Mouse (Mus musculus): ENCODE measurements around the gene Mt1. TPM values are rescaled to one million over a fixed set of nuclear protein-coding genes. Genes with fewer than 3 reads are reported as not detected.

The Mt1 gene
- polyA plus RNA-seq, 1 experiment: 325 TPM

- Histone ChIP-seq H3K27me3 (ENCODE audit: control insufficient read depth, insufficient read depth, low read length) (no peaks in the 10 kb centered on the region), H3K4me3 (ENCODE audit: extremely low read depth, insufficient read depth, insufficient read length) (no peak within 1 kb of the TSS), H3K36me3 (ENCODE audit: control insufficient read depth, insufficient read depth, low read length) (no peaks in the 10 kb centered on the region), H3K4me1 (ENCODE audit: control insufficient read depth, insufficient read depth, insufficient read length) (no peaks in the 10 kb centered on the region), H3K27ac (ENCODE audit: insufficient read depth, low read length) (no peak within 1 kb of the TSS)
- 57% methylated on average over 6 of the region's 6 CpGs for WGBS
- no peak for TF ChIP-seq POLR2A (IDR thresholded peaks at IDR 0.05; ENCODE audit: low read depth, low read length)
- no peak for TF ChIP-seq CTCF (IDR thresholded peaks at IDR 0.05; ENCODE audit: extremely low read depth, insufficient read depth, insufficient read length, insufficient replicate concordance)
- DNase-seq (ENCODE audit: low read depth in 1 of 2, low spot score in 2 of 2): no peak
These were observed 41.9 kb upstream of the Mt1 start, which contains the start of gene Mt4 for GRCm38 (mm10) chr8:94136933-94137332. Gene Mt4, plus strand, starts transcription at chr8:94137197.

GRCm38 (mm10) chr8:94140266-94140795 is 38.6 kb upstream of the Mt1 start:
- Histone ChIP-seq H3K4me3 (ENCODE audit: extremely low read depth, insufficient read depth, insufficient read length) (no peak overlapping the region), H3K27me3 (ENCODE audit: control insufficient read depth, insufficient read depth, low read length) (no peaks in the 10 kb centered on the region), H3K4me1 (ENCODE audit: control insufficient read depth, insufficient read depth, insufficient read length) (no peaks in the 10 kb centered on the region), H3K36me3 (ENCODE audit: control insufficient read depth, insufficient read depth, low read length) (no peaks in the 10 kb centered on the region), H3K27ac (ENCODE audit: insufficient read depth, low read length) (no peak overlapping the region)
- DNase-seq (ENCODE audit: low read depth in 1 of 2, low spot score in 2 of 2): no peak
- TF ChIP-seq POLR2A (IDR thresholded peaks at IDR 0.05; ENCODE audit: low read depth, low read length) (no peak), CTCF (IDR thresholded peaks at IDR 0.05; ENCODE audit: extremely low read depth, insufficient read depth, insufficient read length, insufficient replicate concordance) (no peak)
- 80% methylated on average over 4 of the region's 4 CpGs for WGBS

GRCm38 (mm10) chr8:94148236-94148635 is 30.6 kb upstream of the Mt1 start:
- Histone ChIP-seq H3K36me3 (ENCODE audit: control insufficient read depth, insufficient read depth, low read length) (no peaks in the 10 kb centered on the region), H3K27ac (ENCODE audit: insufficient read depth, low read length) (no peak overlapping the region), H3K4me1 (ENCODE audit: control insufficient read depth, insufficient read depth, insufficient read length) (no peaks in the 10 kb centered on the region; the same call in 1 of the 2 replicates), H3K4me3 (ENCODE audit: extremely low read depth, insufficient read depth, insufficient read length) (no peak overlapping the region), H3K27me3 (ENCODE audit: control insufficient read depth, insufficient read depth, low read length) (no peaks in the 10 kb centered on the region; the same call in 1 of the 2 replicates)
- no peak for DNase-seq (ENCODE audit: low read depth in 1 of 2, low spot score in 2 of 2)
- 56% methylated on average over 5 of the region's 5 CpGs for WGBS
- TF ChIP-seq CTCF (IDR thresholded peaks at IDR 0.05; ENCODE audit: extremely low read depth, insufficient read depth, insufficient read length, insufficient replicate concordance): no peak
- TF ChIP-seq POLR2A (IDR thresholded peaks at IDR 0.05; ENCODE audit: low read depth, low read length): no peak

- DNase-seq (ENCODE audit: low read depth in 1 of 2, low spot score in 2 of 2): no peak
- no peak for TF ChIP-seq POLR2A (IDR thresholded peaks at IDR 0.05; ENCODE audit: low read depth, low read length)
- no peak for TF ChIP-seq CTCF (IDR thresholded peaks at IDR 0.05; ENCODE audit: extremely low read depth, insufficient read depth, insufficient read length, insufficient replicate concordance)
- H3K4me1 ChIP-seq (ENCODE audit: control insufficient read depth, insufficient read depth, insufficient read length): no peaks in the 10 kb centered on the region; the same call in 1 of the 2 replicates
- no peak overlapping the region for H3K27ac ChIP-seq (ENCODE audit: insufficient read depth, low read length)
- WGBS: 44% methylated on average over 5 of the region's 5 CpGs
- no peaks in the 10 kb centered on the region for H3K36me3 ChIP-seq (ENCODE audit: control insufficient read depth, insufficient read depth, low read length)
- H3K4me3 ChIP-seq (ENCODE audit: extremely low read depth, insufficient read depth, insufficient read length): no peak overlapping the region
- no peaks in the 10 kb centered on the region; the same call in 1 of the 2 replicates for H3K27me3 ChIP-seq (ENCODE audit: control insufficient read depth, insufficient read depth, low read length)
These were observed 28.0 kb upstream of the Mt1 start for GRCm38 (mm10) chr8:94150925-94151324.

- Histone ChIP-seq H3K4me3 (ENCODE audit: extremely low read depth, insufficient read depth, insufficient read length) (no peak within 1 kb of the TSS), H3K27me3 (ENCODE audit: control insufficient read depth, insufficient read depth, low read length) (no peaks in the 10 kb centered on the region; the same call in 1 of the 2 replicates), H3K36me3 (ENCODE audit: control insufficient read depth, insufficient read depth, low read length) (no peaks in the 10 kb centered on the region), H3K4me1 (ENCODE audit: control insufficient read depth, insufficient read depth, insufficient read length) (no peaks in the 10 kb centered on the region; the same call in 1 of the 2 replicates), H3K27ac (ENCODE audit: insufficient read depth, low read length) (no peak within 1 kb of the TSS)
- DNase-seq (ENCODE audit: low read depth in 1 of 2, low spot score in 2 of 2): no peak
- no peak for TF ChIP-seq POLR2A (IDR thresholded peaks at IDR 0.05; ENCODE audit: low read depth, low read length)
- no peak for TF ChIP-seq CTCF (IDR thresholded peaks at IDR 0.05; ENCODE audit: extremely low read depth, insufficient read depth, insufficient read length, insufficient replicate concordance)
- 4% methylated on average over 29 of the region's 29 CpGs for WGBS
These were observed 26.2 kb upstream of the Mt1 start, which contains the start of gene Mt3 for GRCm38 (mm10) chr8:94152513-94153300. Gene Mt3, plus strand, starts transcription at chr8:94152607.

- 48% methylated on average over 7 of the region's 7 CpGs for WGBS
- H3K27me3 ChIP-seq (ENCODE audit: control insufficient read depth, insufficient read depth, low read length): no peaks in the 10 kb centered on the region; the same call in 1 of the 2 replicates
- no peak for DNase-seq (ENCODE audit: low read depth in 1 of 2, low spot score in 2 of 2)
- no peak overlapping the region for H3K27ac ChIP-seq (ENCODE audit: insufficient read depth, low read length)
- H3K4me1 ChIP-seq (ENCODE audit: control insufficient read depth, insufficient read depth, insufficient read length): no peaks in the 10 kb centered on the region; the same call in 1 of the 2 replicates
- no peak overlapping the region for H3K4me3 ChIP-seq (ENCODE audit: extremely low read depth, insufficient read depth, insufficient read length)
- TF ChIP-seq CTCF (IDR thresholded peaks at IDR 0.05; ENCODE audit: extremely low read depth, insufficient read depth, insufficient read length, insufficient replicate concordance) (no peak), POLR2A (IDR thresholded peaks at IDR 0.05; ENCODE audit: low read depth, low read length) (no peak)
- H3K36me3 ChIP-seq (ENCODE audit: control insufficient read depth, insufficient read depth, low read length): no peaks in the 10 kb centered on the region
These were observed 25.4 kb upstream of the Mt1 start for GRCm38 (mm10) chr8:94153451-94153850.
